40 mouse cellular contexts compared by ENCODE assay signal in genomic region chr10:107514735-107515134, GRCm38 (mm10). TPM values are rescaled to one million over a fixed set of nuclear protein-coding genes. Genes with fewer than 3 reads are reported as not detected.
"Had no signal": no experiment of that assay in that cellular context is flagged by ENCODE, and none has a peak within 500 bp of the region (broad histone marks: within the 10 kb centered on the region; RNA-seq: fewer than 3 reads in every experiment).

No protein-coding gene starts in this region.

- H3K4me1 ChIP-seq: heart, embryonic 13.5 days; heart, embryonic 15.5 days; hindbrain, embryonic 13.5 days; hindbrain, embryonic 15.5 days; kidney, embryonic 15.5 days; limb, embryonic 12.5 days; limb, embryonic 15.5 days; liver, embryonic 12.5 days had no signal

- H3K4me3 ChIP-seq: heart, adult 2 months; heart, embryonic 13.5 days; heart, embryonic 15.5 days; hindbrain, embryonic 13.5 days; hindbrain, embryonic 15.5 days; kidney, embryonic 15.5 days; limb, embryonic 12.5 days; limb, embryonic 15.5 days; liver, embryonic 12.5 days had no signal

- H3K9me3 ChIP-seq: heart, embryonic 13.5 days; heart, embryonic 15.5 days; hindbrain, embryonic 13.5 days; hindbrain, embryonic 15.5 days; kidney, embryonic 15.5 days; limb, embryonic 12.5 days; limb, embryonic 15.5 days; liver, embryonic 12.5 days had no signal

- ATAC-seq: hindbrain, postnatal 0 days; liver, embryonic 12.5 days had no signal

- H3K9ac ChIP-seq: heart, embryonic 13.5 days; heart, embryonic 15.5 days; hindbrain, embryonic 13.5 days; hindbrain, embryonic 15.5 days; kidney, embryonic 15.5 days; limb, embryonic 12.5 days; limb, embryonic 15.5 days; liver, embryonic 12.5 days; liver, embryonic 14.5 days had no signal

- DNase-seq: gastrocnemius, postnatal 10 days; gastrocnemius, postnatal 36 days; heart, adult 11 months; heart, adult 2 months; heart, postnatal 14 days; heart, postnatal 36 days; kidney, adult 11 months; kidney, adult 2 months; kidney, adult 9 months; kidney, postnatal 14 days; kidney, postnatal 36 days; layer of hippocampus, adult 9-11 months; layer of hippocampus, postnatal 36 days; left cerebral cortex, postnatal 4 days had no signal

- H3K36me3 ChIP-seq: heart, embryonic 13.5 days; heart, embryonic 15.5 days; hindbrain, embryonic 13.5 days; hindbrain, embryonic 15.5 days; kidney, embryonic 15.5 days; limb, embryonic 12.5 days; limb, embryonic 15.5 days; liver, embryonic 12.5 days had no signal

- H3K4me2 ChIP-seq: heart, embryonic 11.5 days; heart, embryonic 13.5 days; heart, embryonic 15.5 days; hindbrain, embryonic 13.5 days; hindbrain, embryonic 15.5 days; kidney, embryonic 15.5 days; limb, embryonic 12.5 days; limb, embryonic 15.5 days; liver, embryonic 12.5 days had no signal

- H3K27me3 ChIP-seq: heart, embryonic 13.5 days; heart, embryonic 15.5 days; hindbrain, embryonic 13.5 days; hindbrain, embryonic 15.5 days; kidney, embryonic 15.5 days; limb, embryonic 12.5 days; limb, embryonic 15.5 days; liver, embryonic 12.5 days had no signal

- H3K27ac ChIP-seq: heart, adult 2 months; heart, embryonic 13.5 days; heart, embryonic 15.5 days; hindbrain, embryonic 13.5 days; hindbrain, embryonic 15.5 days; hindbrain, postnatal 0 days; kidney, embryonic 15.5 days; kidney, postnatal 0 days; limb, embryonic 12.5 days; limb, embryonic 15.5 days; liver, embryonic 12.5 days; liver, embryonic 14.5 days had no signal

RNA-seq across cellular contexts. Expression of gene Myf6, which starts 20.2 kb away (rescaled TPM):
- total RNA-seq: heart, adult 2 months; heart, postnatal 14 days; heart, postnatal 36 days; hematopoietic stem cell, adult 5-6 weeks; hindbrain, postnatal 0 days; layer of hippocampus, adult 18-20 months; layer of hippocampus, adult 8-10 months; layer of hippocampus, postnatal 14 days; layer of hippocampus, postnatal 36 days; left cerebral cortex, adult 18-20 months; left cerebral cortex, postnatal 10 days; left cerebral cortex, postnatal 25 days; left cerebral cortex, postnatal 4 days had no signal
- polyA plus RNA-seq: gonadal fat pad, adult 2 months; heart, adult 2 months; heart, embryonic 11.5 days; heart, postnatal 0 days; hindbrain, embryonic 11.5 days; hindbrain, embryonic 13.5 days; hindbrain, postnatal 0 days; intestine, embryonic 14.5 days; kidney, postnatal 0 days; large intestine, adult 2 months; liver, adult 2 months; liver, embryonic 12.5 days; liver, embryonic 14.5 days had no signal

RNA-seq across cellular contexts. Expression of gene Myf5, which starts 28.8 kb away (rescaled TPM):
- total RNA-seq: heart, adult 2 months; heart, postnatal 14 days; heart, postnatal 36 days; hematopoietic stem cell, adult 5-6 weeks; hindbrain, postnatal 0 days; layer of hippocampus, adult 18-20 months; layer of hippocampus, adult 8-10 months; layer of hippocampus, postnatal 14 days; layer of hippocampus, postnatal 36 days; left cerebral cortex, adult 18-20 months; left cerebral cortex, adult 8-10 months; left cerebral cortex, postnatal 10 days; left cerebral cortex, postnatal 25 days; left cerebral cortex, postnatal 4 days; liver, adult 2 months had no signal
- polyA plus RNA-seq: gonadal fat pad, adult 2 months; heart, adult 2 months; heart, embryonic 15.5 days; heart, postnatal 0 days; hindbrain, embryonic 15.5 days; hindbrain, postnatal 0 days; intestine, embryonic 14.5 days; large intestine, adult 2 months; liver, adult 2 months had no signal
